Mouse (Mus musculus): ENCODE results near the gene Spdya. TPM values are rescaled to one million over a fixed set of nuclear protein-coding genes. Genes with fewer than 3 reads are reported as not detected.
A peak's percentile ranks its signal among the peaks of the same experiment; 100 is the strongest.
"Not testable (repeated sequence)": the region's sequence is repeated elsewhere in the genome, so short reads cannot be mapped to it uniquely, and the experiment has no call there.

Gene Spdya
- 1.8 and 1.9 TPM in 2 replicates for polyA plus RNA-seq (2014; fragmentation: Nextera tagmentation; extraction: Ambion mirVana)

- Histone ChIP-seq H3K27ac (replicated peaks; ENCODE audit: low read depth, low read length) (peak within 1 kb of the TSS; percentile 64), H3K4me1 (ENCODE audit: control insufficient read depth, insufficient read depth, low read length) (no peaks in the 10 kb centered on the region), H3K27me3 (ENCODE audit: control insufficient read depth, insufficient read depth, low read length) (peaks cover 14% of the 10 kb centered on the region), H3K4me3 (replicated peaks; ENCODE audit: low read depth, low read length) (peak within 1 kb of the TSS; percentile 83), H3K4me2 (ENCODE audit: low read length) (peak within 1 kb of the TSS; percentile 96), H3K36me3 (ENCODE audit: control insufficient read depth, insufficient read depth, low read length) (no peaks in the 10 kb centered on the region), H3K9me3 (ENCODE audit: control insufficient read depth, low read length) (no peaks in the 10 kb centered on the region), H3K9ac (replicated peaks; ENCODE audit: low read length) (peak within 1 kb of the TSS; percentile 80)
- peak; percentile 97 for ATAC-seq (ENCODE audit: low FRiP score, low TSS enrichment)
- DNase-seq, result peak; percentile 95
- under 1% methylated on average over 78 of the region's 78 CpGs for WGBS
These were observed at the start of gene Spdya for GRCm38 (mm10) chr17:71551757-71552451. Spdya (plus strand) TSS chr17:71552061.

DNA sequence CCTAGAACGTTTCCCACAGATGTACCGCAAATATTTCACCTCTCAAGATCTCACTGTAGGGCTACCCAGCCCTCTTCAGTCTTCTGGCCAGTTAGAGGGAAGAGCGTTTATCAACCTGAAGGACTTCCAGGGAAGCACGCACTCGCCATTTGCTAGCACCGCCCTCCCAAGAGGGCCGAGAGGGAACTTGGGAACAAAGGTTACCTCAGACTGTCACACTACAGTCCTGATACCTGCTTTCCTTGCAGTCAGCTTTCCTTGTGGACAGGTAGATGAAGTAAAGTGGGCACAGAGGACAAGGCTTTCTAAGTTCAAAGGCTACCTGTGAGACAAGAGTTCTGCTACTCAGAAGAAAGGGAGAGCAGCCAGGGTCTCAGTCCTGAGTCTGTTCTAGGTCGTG lies 45.0 kb upstream of the Spdya start:
- peaks cover 21% of the 10 kb centered on the region for H3K36me3 ChIP-seq (ENCODE audit: control insufficient read depth, insufficient read depth, low read length)
- no peak overlapping the region for H3K9ac ChIP-seq (replicated peaks; ENCODE audit: low read length)
- no peaks in the 10 kb centered on the region for H3K4me1 ChIP-seq (ENCODE audit: control insufficient read depth, insufficient read depth, low read length)
- H3K9me3 ChIP-seq (ENCODE audit: control insufficient read depth, low read length), result no peaks in the 10 kb centered on the region
- no peaks in the 10 kb centered on the region for H3K27me3 ChIP-seq (ENCODE audit: control insufficient read depth, insufficient read depth, low read length)
- H3K4me2 ChIP-seq (ENCODE audit: low read length), result no peak overlapping the region
- no peak overlapping the region for H3K27ac ChIP-seq (replicated peaks; ENCODE audit: low read depth, low read length)
- DNase-seq (no peak), ATAC-seq (ENCODE audit: low FRiP score, low TSS enrichment) (no peak)
- 91% methylated on average over 8 of the region's 8 CpGs for WGBS
- H3K4me3 ChIP-seq (replicated peaks; ENCODE audit: low read depth, low read length), result no peak overlapping the region

DNA sequence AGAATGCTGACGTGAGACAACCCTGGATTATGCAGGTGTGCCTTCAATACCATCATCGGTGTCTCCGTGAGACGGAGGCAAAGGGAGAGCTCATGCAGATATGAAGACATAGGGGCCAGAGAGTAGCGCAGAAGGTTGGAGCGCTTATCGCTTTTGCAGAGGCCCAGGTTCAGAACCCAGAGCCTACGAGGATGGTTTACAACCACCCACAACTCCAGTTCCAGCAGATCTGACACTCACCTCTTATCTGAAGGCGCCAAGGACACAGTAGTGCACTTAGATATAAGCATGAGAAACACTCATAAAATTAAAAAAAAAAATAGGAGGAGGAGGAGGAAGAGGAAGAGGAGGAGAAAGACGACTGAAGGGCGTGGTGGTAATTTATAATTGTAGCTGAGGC lies 41.6 kb upstream of the Spdya start:
- H3K4me3 ChIP-seq (replicated peaks; ENCODE audit: low read depth, low read length), result no peak overlapping the region
- no peak for ATAC-seq (ENCODE audit: low FRiP score, low TSS enrichment)
- no peak overlapping the region for H3K4me2 ChIP-seq (ENCODE audit: low read length)
- no peaks in the 10 kb centered on the region for H3K27me3 ChIP-seq (ENCODE audit: control insufficient read depth, insufficient read depth, low read length)
- 97% methylated on average over 11 of the region's 11 CpGs for WGBS
- no peaks in the 10 kb centered on the region for H3K9me3 ChIP-seq (ENCODE audit: control insufficient read depth, low read length)
- DNase-seq, result no peak
- no peak overlapping the region for H3K27ac ChIP-seq (replicated peaks; ENCODE audit: low read depth, low read length)
- H3K9ac ChIP-seq (replicated peaks; ENCODE audit: low read length), result no peak overlapping the region
- no peaks in the 10 kb centered on the region for H3K4me1 ChIP-seq (ENCODE audit: control insufficient read depth, insufficient read depth, low read length)
- peaks cover 23% of the 10 kb centered on the region; the same call in 1 of the 2 replicates for H3K36me3 ChIP-seq (ENCODE audit: control insufficient read depth, insufficient read depth, low read length)

GRCm38 (mm10) chr17:71526302-71526708 lies 25.6 kb upstream of the Spdya start:
- peaks cover 5% of the 10 kb centered on the region; the same call in 1 of the 2 replicates for H3K4me1 ChIP-seq (ENCODE audit: control insufficient read depth, insufficient read depth, low read length)
- WGBS, result under 1% methylated on average over 13 of the region's 13 CpGs
- H3K36me3 ChIP-seq (ENCODE audit: control insufficient read depth, insufficient read depth, low read length), result 0 out of 2 replicates have a peak, but pooled peaks cover 2% of the 10 kb centered on the region
- peak overlapping the region; percentile 66 for H3K9ac ChIP-seq (replicated peaks; ENCODE audit: low read length)
- DNase-seq (peak; percentile 1), ATAC-seq (ENCODE audit: low FRiP score, low TSS enrichment) (0 out of 2 replicates have a peak, but pooled peaks have one; percentile 3)
- peak overlapping the region; percentile 51 for H3K4me3 ChIP-seq (replicated peaks; ENCODE audit: low read depth, low read length)
- peak overlapping the region; percentile 97 for H3K27ac ChIP-seq (replicated peaks; ENCODE audit: low read depth, low read length)
- peak overlapping the region; percentile 73 for H3K4me2 ChIP-seq (ENCODE audit: low read length)
- H3K9me3 ChIP-seq (ENCODE audit: control insufficient read depth, low read length), result no peaks in the 10 kb centered on the region
- H3K27me3 ChIP-seq (ENCODE audit: control insufficient read depth, insufficient read depth, low read length), result no peaks in the 10 kb centered on the region

DNA sequence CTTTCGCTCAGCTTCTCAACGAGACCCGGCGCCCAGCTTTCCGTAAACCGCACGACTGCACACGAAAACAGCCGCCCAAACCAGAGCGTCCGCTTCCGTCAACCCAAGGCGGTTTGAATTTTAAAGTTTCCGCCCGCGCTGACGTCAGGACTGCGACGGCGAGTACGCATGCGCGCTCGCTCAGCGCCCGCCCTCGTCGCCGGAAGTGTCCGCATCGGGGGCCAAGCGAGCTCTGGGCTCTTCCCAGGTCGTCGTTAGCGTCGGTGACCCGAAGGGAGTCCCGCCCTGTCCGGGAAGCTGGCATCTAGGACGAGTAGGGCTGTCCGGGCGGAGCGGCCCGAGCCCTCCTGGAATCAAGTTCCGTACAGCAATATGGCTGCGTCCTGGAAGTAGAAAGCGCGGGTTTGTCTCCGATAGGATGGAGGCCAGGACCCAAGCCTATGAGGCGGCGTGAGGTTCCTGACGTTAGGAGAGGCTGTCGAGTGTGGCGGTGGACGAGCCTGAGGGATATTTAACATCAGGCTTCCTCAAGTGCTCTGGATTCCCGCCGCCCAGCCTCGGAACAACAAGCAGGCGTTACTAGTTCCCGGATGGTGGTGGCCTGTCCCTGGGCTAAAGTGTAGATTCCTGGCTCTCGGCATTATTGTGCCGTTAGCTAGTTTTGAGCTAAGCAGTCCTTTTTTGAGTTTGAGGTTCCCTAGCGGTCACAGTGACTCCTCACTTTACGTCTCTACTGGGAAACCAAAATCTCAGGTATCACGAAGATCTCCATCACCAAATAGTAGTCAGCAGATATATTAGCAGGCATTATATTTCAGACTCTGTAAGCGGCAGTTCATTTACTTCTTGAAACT lies 24.9 kb upstream of the Spdya start, which contains the start of gene Ndc80:
Ndc80 (minus strand) TSS at position 147 of the 854 bp plus-strand sequence.
- H3K36me3 ChIP-seq (ENCODE audit: control insufficient read depth, insufficient read depth, low read length), result 0 out of 2 replicates have a peak, but pooled peaks cover 2% of the 10 kb centered on the region
- no peaks in the 10 kb centered on the region for H3K27me3 ChIP-seq (ENCODE audit: control insufficient read depth, insufficient read depth, low read length)
- peak within 1 kb of the TSS; percentile 73 for H3K4me2 ChIP-seq (ENCODE audit: low read length)
- DNase-seq, result peak; percentile 95
- H3K9me3 ChIP-seq (ENCODE audit: control insufficient read depth, low read length), result no peaks in the 10 kb centered on the region
- WGBS, result under 1% methylated on average over 66 of the region's 66 CpGs
- peak within 1 kb of the TSS; percentile 66 for H3K9ac ChIP-seq (replicated peaks; ENCODE audit: low read length)
- H3K4me1 ChIP-seq (ENCODE audit: control insufficient read depth, insufficient read depth, low read length), result peaks cover 5% of the 10 kb centered on the region; the same call in 1 of the 2 replicates
- H3K27ac ChIP-seq (replicated peaks; ENCODE audit: low read depth, low read length), result peak within 1 kb of the TSS; percentile 97
- H3K4me3 ChIP-seq (replicated peaks; ENCODE audit: low read depth, low read length), result peak within 1 kb of the TSS; percentile 51
- peak; percentile 98 for ATAC-seq (ENCODE audit: low FRiP score, low TSS enrichment)

- no peaks in the 10 kb centered on the region for H3K9me3 ChIP-seq (ENCODE audit: control insufficient read depth, low read length)
- H3K4me1 ChIP-seq (ENCODE audit: control insufficient read depth, insufficient read depth, low read length), result peaks cover 5% of the 10 kb centered on the region; the same call in 1 of the 2 replicates
- no peak overlapping the region for H3K9ac ChIP-seq (replicated peaks; ENCODE audit: low read length)
- H3K27me3 ChIP-seq (ENCODE audit: control insufficient read depth, insufficient read depth, low read length), result no peaks in the 10 kb centered on the region
- H3K36me3 ChIP-seq (ENCODE audit: control insufficient read depth, insufficient read depth, low read length), result 0 out of 2 replicates have a peak, but pooled peaks cover 2% of the 10 kb centered on the region
- no peak overlapping the region for H3K4me2 ChIP-seq (ENCODE audit: low read length)
- ATAC-seq (ENCODE audit: low FRiP score, low TSS enrichment) (no peak), DNase-seq (no peak)
- no peak overlapping the region for H3K4me3 ChIP-seq (replicated peaks; ENCODE audit: low read depth, low read length)
- H3K27ac ChIP-seq (replicated peaks; ENCODE audit: low read depth, low read length), result no peak overlapping the region
These were observed 23.8 kb upstream of the Spdya start for GRCm38 (mm10) chr17:71528042-71528441.

GRCm38 (mm10) chr17:71535595-71535994 lies 16.3 kb upstream of the Spdya start:
- ATAC-seq (ENCODE audit: low FRiP score, low TSS enrichment); H3K9ac ChIP-seq (replicated peaks; ENCODE audit: low read length); H3K9me3 ChIP-seq (ENCODE audit: control insufficient read depth, low read length); H3K4me3 ChIP-seq (replicated peaks; ENCODE audit: low read depth, low read length); DNase-seq; H3K27ac ChIP-seq (replicated peaks; ENCODE audit: low read depth, low read length); H3K4me2 ChIP-seq (ENCODE audit: low read length); H3K36me3 ChIP-seq (ENCODE audit: control insufficient read depth, insufficient read depth, low read length); H3K27me3 ChIP-seq (ENCODE audit: control insufficient read depth, insufficient read depth, low read length); H3K4me1 ChIP-seq (ENCODE audit: control insufficient read depth, insufficient read depth, low read length): not testable (repeated sequence)
- WGBS, result 69% methylated on average over 1 of the region's 1 CpGs

- 83% methylated on average over 3 of the region's 3 CpGs for WGBS
- H3K9ac ChIP-seq (replicated peaks; ENCODE audit: low read length), result no peak overlapping the region
- no peak for ATAC-seq (ENCODE audit: low FRiP score, low TSS enrichment)
These were observed 14.7 kb upstream of the Spdya start for GRCm38 (mm10) chr17:71537164-71537563.

More at GRCm38 (mm10) chr17:71537164-71537563, 14.7 kb upstream of the Spdya start:
- no peak overlapping the region for H3K4me3 ChIP-seq (replicated peaks; ENCODE audit: low read depth, low read length)
- no peaks in the 10 kb centered on the region for H3K9me3 ChIP-seq (ENCODE audit: control insufficient read depth, low read length)
- H3K27ac ChIP-seq (replicated peaks; ENCODE audit: low read depth, low read length), result no peak overlapping the region
- no peaks in the 10 kb centered on the region for H3K36me3 ChIP-seq (ENCODE audit: control insufficient read depth, insufficient read depth, low read length)
- no peaks in the 10 kb centered on the region for H3K27me3 ChIP-seq (ENCODE audit: control insufficient read depth, insufficient read depth, low read length)
- no peak for DNase-seq
- no peak overlapping the region for H3K4me2 ChIP-seq (ENCODE audit: low read length)
- H3K4me1 ChIP-seq (ENCODE audit: control insufficient read depth, insufficient read depth, low read length), result no peaks in the 10 kb centered on the region

Measured in midbrain, embryonic 14.5 days (tissue).